In genomic region chrX:12225116-12225891, GRCm38 (mm10) we compare ENCODE assay signal across 8 mouse cellular contexts.
DNase-seq lines count a peak whose midpoint lies in the region; ATAC-seq and TF ChIP-seq lines count a peak whose summit lies in the region.

No protein-coding gene starts in this region.

- ATAC-seq in heart, embryonic 13.5 days (ENCODE audit: extremely low read depth, insufficient number of reproducible peaks, low FRiP score, low TSS enrichment) = no peak
- ATAC-seq in embryonic facial prominence, embryonic 11.5 days (replicated peaks; ENCODE audit: insufficient number of reproducible peaks, low FRiP score, low TSS enrichment, low read depth) = no peak
- no peak for ATAC-seq in stomach, embryonic 16.5 days (ENCODE audit: insufficient read depth, low FRiP score)

- TF ChIP-seq CTCF in ES-Bruce4 (IDR thresholded peaks at IDR 0.05; ENCODE audit: low read depth, low read length) = no peak

- WGBS in heart, embryonic 13.5 days = 6% methylated on average over 19 of the region's 19 CpGs
- 11% methylated on average over 19 of the region's 19 CpGs for WGBS in embryonic facial prominence, embryonic 11.5 days
- 11% methylated on average over 19 of the region's 19 CpGs for WGBS in limb, embryonic 10.5 days
- 10% methylated on average over 19 of the region's 19 CpGs for WGBS in stomach, embryonic 16.5 days

- peak overlapping the region; percentile 67 for H3K4me2 ChIP-seq in heart, embryonic 13.5 days
- peak overlapping the region; percentile 32 for H3K4me2 ChIP-seq in embryonic facial prominence, embryonic 11.5 days (ENCODE audit: low read depth, low read length)
- peak overlapping the region; percentile 29 for H3K4me2 ChIP-seq in stomach, embryonic 16.5 days (ENCODE audit: low read depth, low read length)

- DNase-seq in heart, adult 8-10 months (ENCODE audit: low spot score) = no peak
- DNase-seq in embryonic facial prominence, embryonic 11.5 days (ENCODE audit: low spot score) = peak; percentile 14
- no peak for DNase-seq in limb, embryonic 10.5 days (ENCODE audit: low spot score)
- DNase-seq in gastrocnemius, postnatal 4 days (ENCODE audit: low spot score in 2 of 2) = no peak
- no peak for DNase-seq in urinary bladder, postnatal 4 days (ENCODE audit: low spot score in 2 of 2)

- no peaks in the 10 kb centered on the region for H3K36me3 ChIP-seq in heart, embryonic 13.5 days
- H3K36me3 ChIP-seq in ES-Bruce4 (ENCODE audit: control insufficient read depth, insufficient read depth, low read length, poor library complexity, severe bottlenecking) = no peaks in the 10 kb centered on the region
- H3K36me3 ChIP-seq in embryonic facial prominence, embryonic 11.5 days (replicated peaks; ENCODE audit: control insufficient read depth, insufficient read depth, low read depth, low read length) = no peaks in the 10 kb centered on the region
- no peaks in the 10 kb centered on the region for H3K36me3 ChIP-seq in limb, embryonic 10.5 days
- H3K36me3 ChIP-seq in stomach, embryonic 16.5 days (ENCODE audit: control insufficient read depth, insufficient read depth, low read length) = no peaks in the 10 kb centered on the region

- no peak for TF ChIP-seq EP300 in ES-Bruce4 (IDR thresholded peaks at IDR 0.05; ENCODE audit: insufficient read depth, low read depth, low read length)

- no peak overlapping the region for H3K27ac ChIP-seq in heart, embryonic 13.5 days (replicated peaks)
- no peak overlapping the region for H3K27ac ChIP-seq in ES-Bruce4 (ENCODE audit: insufficient read depth, low read length)
- H3K27ac ChIP-seq in embryonic facial prominence, embryonic 11.5 days (replicated peaks; ENCODE audit: low read depth, low read length) = no peak overlapping the region
- 0 out of 2 replicates have a peak overlapping the region, but pooled peaks have one; percentile 9 for H3K27ac ChIP-seq in limb, embryonic 10.5 days
- no peak overlapping the region for H3K27ac ChIP-seq in stomach, embryonic 16.5 days (ENCODE audit: low read length)

- no peaks in the 10 kb centered on the region for H3K9me3 ChIP-seq in heart, embryonic 13.5 days
- H3K9me3 ChIP-seq in ES-Bruce4 (replicated peaks; ENCODE audit: control insufficient read depth, insufficient read depth, low read length, poor library complexity, severe bottlenecking) = no peaks in the 10 kb centered on the region
- no peaks in the 10 kb centered on the region for H3K9me3 ChIP-seq in embryonic facial prominence, embryonic 11.5 days (replicated peaks; ENCODE audit: control insufficient read depth, low read length)
- no peaks in the 10 kb centered on the region for H3K9me3 ChIP-seq in limb, embryonic 10.5 days (replicated peaks)
- no peaks in the 10 kb centered on the region for H3K9me3 ChIP-seq in stomach, embryonic 16.5 days (replicated peaks; ENCODE audit: control insufficient read depth, low read length)

- H3K4me3 ChIP-seq in heart, embryonic 13.5 days = peak overlapping the region; percentile 34
- H3K4me3 ChIP-seq in ES-Bruce4 (ENCODE audit: low read depth, low read length) = peak overlapping the region; percentile 36
- no peak overlapping the region for H3K4me3 ChIP-seq in embryonic facial prominence, embryonic 11.5 days (ENCODE audit: low read depth, low read length)
- H3K4me3 ChIP-seq in limb, embryonic 10.5 days = peak overlapping the region; percentile 36
- H3K4me3 ChIP-seq in stomach, embryonic 16.5 days (replicated peaks; ENCODE audit: low read length) = 0 out of 2 replicates have a peak overlapping the region, but pooled peaks have one; percentile 3

- H3K27me3 ChIP-seq in heart, embryonic 13.5 days (replicated peaks) = peaks cover 28% of the 10 kb centered on the region
- no peaks in the 10 kb centered on the region for H3K27me3 ChIP-seq in ES-Bruce4 (ENCODE audit: control insufficient read depth, insufficient read depth, low read length, poor library complexity, severe bottlenecking)
- no peaks in the 10 kb centered on the region; the same call in 1 of the 2 replicates for H3K27me3 ChIP-seq in embryonic facial prominence, embryonic 11.5 days (ENCODE audit: control insufficient read depth, insufficient read depth, low read length)
- H3K27me3 ChIP-seq in limb, embryonic 10.5 days (ENCODE audit: low read depth, poor library complexity, severe bottlenecking) = peaks cover 69% of the 10 kb centered on the region
- H3K27me3 ChIP-seq in stomach, embryonic 16.5 days (ENCODE audit: control insufficient read depth, insufficient read depth, low read length) = 0 out of 2 replicates have a peak, but pooled peaks cover 10% of the 10 kb centered on the region

- H3K4me1 ChIP-seq in heart, embryonic 13.5 days = 0 out of 2 replicates have a peak, but pooled peaks cover 3% of the 10 kb centered on the region
- H3K4me1 ChIP-seq in ES-Bruce4 (ENCODE audit: control insufficient read depth, insufficient read depth, low read length) = no peaks in the 10 kb centered on the region
- no peaks in the 10 kb centered on the region for H3K4me1 ChIP-seq in embryonic facial prominence, embryonic 11.5 days (ENCODE audit: control insufficient read depth, insufficient read depth, low read length)
- H3K4me1 ChIP-seq in limb, embryonic 10.5 days = peaks cover 14% of the 10 kb centered on the region
- no peaks in the 10 kb centered on the region for H3K4me1 ChIP-seq in stomach, embryonic 16.5 days (ENCODE audit: control insufficient read depth, insufficient read depth, low read length)

- peak overlapping the region; percentile 44 for H3K9ac ChIP-seq in heart, embryonic 13.5 days
- H3K9ac ChIP-seq in ES-Bruce4 (ENCODE audit: low read depth, poor library complexity, severe bottlenecking) = no peak overlapping the region
- H3K9ac ChIP-seq in embryonic facial prominence, embryonic 11.5 days (replicated peaks; ENCODE audit: low read length) = no peak overlapping the region
- H3K9ac ChIP-seq in stomach, embryonic 16.5 days (ENCODE audit: low read length) = no peak overlapping the region

- TF ChIP-seq POLR2A in ES-Bruce4 (IDR thresholded peaks at IDR 0.05; ENCODE audit: insufficient read depth, low read length) = no peak
